Mouse (Mus musculus) midbrain, embryonic 16.5 days (tissue): ENCODE measurements around the gene Casc3. TPM values are rescaled to one million over a fixed set of nuclear protein-coding genes. Genes with fewer than 3 reads are reported as not detected.

Source experiments
- ATAC-seq: fragments of 200-750 bp; cut with Nextera tagmentation; 2 replicates; pipeline ENCODE4 v1.8.0; 2017; ENCODE audit warnings: moderate TSS enrichment
- H3K27ac ChIP-seq: fragments of 300-500 bp; sonication (generic); 2 replicates; pipeline ENCODE4 v1.5.1; 2014; ENCODE audit warnings: mild to moderate bottlenecking, low read length, mixed read lengths
- H3K27me3 ChIP-seq: fragments of 300-500 bp; sonication (generic); 2 replicates; pipeline ENCODE4 v1.6.1; 2014; ENCODE audit warnings: low read depth, low read length, mixed read lengths; ENCODE audit not compliant: control insufficient read depth, insufficient read depth
- H3K36me3 ChIP-seq: fragments of 300-500 bp; sonication (generic); 2 replicates; pipeline ENCODE4 v1.6.1; 2014; ENCODE audit warnings: mild to moderate bottlenecking, low read length, moderate library complexity, mixed read lengths; ENCODE audit not compliant: control insufficient read depth, insufficient read depth
- H3K4me1 ChIP-seq: fragments of 300-500 bp; sonication (generic); 2 replicates; pipeline ENCODE4 v1.6.1; 2014; ENCODE audit warnings: mild to moderate bottlenecking, low read length, mixed read lengths; ENCODE audit not compliant: control insufficient read depth, insufficient read depth
- H3K4me2 ChIP-seq: fragments of 300-500 bp; sonication (generic); 2 replicates; pipeline ENCODE4 v1.6.1; 2014; ENCODE audit warnings: mild to moderate bottlenecking, low read length, mixed read lengths
- H3K4me3 ChIP-seq: fragments of 300-500 bp; sonication (generic); 2 replicates; pipeline ENCODE4 v1.5.1; 2014; ENCODE audit warnings: low read depth, mild to moderate bottlenecking, low read length, moderate library complexity, mixed read lengths
- H3K9ac ChIP-seq: fragments of 300-500 bp; sonication (generic); 2 replicates; pipeline ENCODE4 v1.6.1; 2014; ENCODE audit warnings: low read depth, low read length, mixed read lengths
- H3K9me3 ChIP-seq: fragments of 300-500 bp; sonication (generic); replicated peaks from 2 replicates; pipeline ENCODE4 v1.6.1; 2014; ENCODE audit warnings: mild to moderate bottlenecking, low read length, mixed read lengths; ENCODE audit not compliant: control insufficient read depth, poor library complexity, severe bottlenecking
- WGBS: fragments of 180-500 bp; shearing (Covaris S2); extraction: QIAGEN DNeasy Blood & Tissue Kit; methylation state at CpG from one replicate; pipeline ENCODE4 v1.1.7; 2014; 5-methylcytosine and 5-hydroxymethylcytosine counted together
- polyA plus RNA-seq: library from polyadenylated mRNA; unstranded; fragments of >200 nt; fragmentation: Nextera tagmentation; extraction: Ambion mirVana; gene quantifications from 2 replicates; pipeline ENCODE4 v1.2.1, GENCODE M21; 2015

The Casc3 gene
- polyA plus RNA-seq, 1 experiment from 2014 or later: 47.0 TPM

DNA sequence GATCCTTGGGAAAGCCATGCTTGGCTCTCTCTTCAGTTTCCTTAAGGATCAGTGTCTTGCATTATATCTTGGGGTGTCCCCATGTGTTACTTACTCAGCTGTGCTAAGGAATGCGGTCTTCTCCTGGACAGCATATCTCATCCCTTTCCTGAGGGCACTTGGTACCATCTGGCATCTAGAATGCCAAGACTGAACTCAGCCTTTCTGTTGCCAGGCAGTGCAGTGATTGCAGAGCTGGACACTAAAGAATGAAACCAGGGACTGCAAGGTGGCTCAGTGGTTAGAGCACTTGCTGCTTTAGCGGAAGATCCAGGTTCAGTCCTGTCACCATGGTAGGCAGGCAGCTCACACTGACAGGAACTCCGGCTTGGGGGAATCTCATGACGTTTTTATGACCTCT, 25.2 kb downstream of the Casc3 start:
- peaks cover 42% of the 10 kb centered on the region for H3K36me3 ChIP-seq
- no peak overlapping the region for H3K4me3 ChIP-seq
- H3K4me1 ChIP-seq: no peaks in the 10 kb centered on the region
- no peak overlapping the region for H3K9ac ChIP-seq
- 74% methylated on average over 4 of the region's 4 CpGs for WGBS
- no peaks in the 10 kb centered on the region for H3K9me3 ChIP-seq
- no peaks in the 10 kb centered on the region for H3K27me3 ChIP-seq
- H3K27ac ChIP-seq: no peak overlapping the region
- no peak overlapping the region for H3K4me2 ChIP-seq
- ATAC-seq: no peak

DNA sequence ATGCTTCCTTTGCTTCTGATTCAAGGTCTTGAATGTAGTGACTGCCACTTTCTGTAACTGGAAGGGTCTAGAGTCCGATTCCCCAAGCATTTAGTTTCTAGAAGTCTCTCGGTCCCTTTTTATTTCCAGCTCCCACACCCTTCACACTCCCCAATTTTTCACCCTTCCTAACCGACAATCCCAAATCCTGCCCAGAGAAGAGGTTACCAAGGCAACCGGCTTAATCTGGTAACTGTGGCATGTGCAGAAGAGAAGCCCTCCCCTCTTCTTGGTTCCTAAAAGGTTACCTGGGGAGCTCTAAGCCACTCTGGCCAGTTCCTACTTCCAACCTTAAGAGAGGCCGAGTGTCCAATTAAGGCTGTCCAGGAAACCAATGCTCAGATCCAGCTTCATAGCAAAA, 30.6 kb downstream of the Casc3 start:
- Histone ChIP-seq H3K4me1 (peaks cover 18% of the 10 kb centered on the region; the same call in 1 of the 2 replicates), H3K9ac (no peak overlapping the region)
- WGBS: 20% methylated on average over 5 of the region's 5 CpGs

DNA sequence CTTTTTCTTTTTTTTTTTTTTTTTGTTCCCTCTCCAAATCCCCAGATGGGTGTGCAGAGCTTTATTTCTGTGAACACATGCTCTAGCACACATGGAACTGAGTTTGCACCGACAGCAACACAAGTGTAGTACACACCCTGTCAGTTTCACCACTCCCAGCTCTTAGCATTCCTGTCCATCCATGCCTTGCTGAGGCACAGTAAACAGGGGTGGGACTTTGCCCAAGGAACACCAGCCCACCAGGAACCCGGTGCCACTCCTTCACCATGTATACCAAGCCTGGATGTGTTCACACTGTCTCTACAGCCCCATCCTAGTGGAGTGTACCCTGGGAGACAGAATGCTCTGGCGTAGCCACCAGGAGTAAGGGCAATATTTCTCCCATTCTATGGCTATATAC, 31.0 kb downstream of the Casc3 start:
- WGBS: 51% methylated on average over 3 of the region's 3 CpGs
- ATAC-seq: no peak
- no peak overlapping the region for H3K27ac ChIP-seq

More for the DNA sequence above, 30.6 kb downstream of the Casc3 start:
- no peak for ATAC-seq
- Histone ChIP-seq H3K4me2 (no peak overlapping the region), H3K27me3 (no peaks in the 10 kb centered on the region), H3K9me3 (no peaks in the 10 kb centered on the region), H3K4me3 (no peak overlapping the region), H3K27ac (no peak overlapping the region), H3K36me3 (peaks cover 25% of the 10 kb centered on the region)

DNA sequence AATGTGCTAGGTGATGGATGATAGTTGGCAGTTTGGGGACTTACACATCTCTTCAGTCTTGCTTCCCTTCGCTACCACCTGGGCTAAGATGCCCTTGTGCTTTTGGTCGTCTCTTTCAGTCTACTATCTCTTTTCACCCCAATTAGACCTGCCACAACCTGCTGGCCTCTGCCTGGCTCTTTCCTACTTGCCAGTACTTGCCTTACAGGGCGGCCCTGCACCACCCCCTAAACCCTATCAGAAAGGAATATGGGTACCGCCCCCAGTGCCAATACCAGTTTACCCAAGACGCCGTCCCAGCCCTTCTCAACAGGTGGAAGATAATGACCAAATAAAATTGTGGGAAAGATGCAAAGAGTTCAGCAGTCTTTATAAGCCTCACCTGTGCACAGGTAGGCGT, 31.4 kb downstream of the Casc3 start:
- H3K36me3 ChIP-seq: peaks cover 24% of the 10 kb centered on the region
- H3K27ac ChIP-seq: no peak overlapping the region
- WGBS: 25% methylated on average over 7 of the region's 7 CpGs
- H3K27me3 ChIP-seq: no peaks in the 10 kb centered on the region
- no peak overlapping the region; the same call in 1 of the 2 replicates for H3K9ac ChIP-seq
- H3K4me1 ChIP-seq: peaks cover 18% of the 10 kb centered on the region; the same call in 1 of the 2 replicates
- peak overlapping the region; percentile 74 for H3K4me3 ChIP-seq
- ATAC-seq: peak; percentile 30
- no peaks in the 10 kb centered on the region for H3K9me3 ChIP-seq
- peak overlapping the region; percentile 70 for H3K4me2 ChIP-seq

More for the DNA sequence above, 31.0 kb downstream of the Casc3 start:
- H3K4me2 ChIP-seq: no peak overlapping the region
- peaks cover 18% of the 10 kb centered on the region; the same call in 1 of the 2 replicates for H3K4me1 ChIP-seq
- H3K4me3 ChIP-seq: no peak overlapping the region
- no peaks in the 10 kb centered on the region for H3K9me3 ChIP-seq
- no peak overlapping the region for H3K9ac ChIP-seq
- H3K36me3 ChIP-seq: peaks cover 25% of the 10 kb centered on the region
- H3K27me3 ChIP-seq: no peaks in the 10 kb centered on the region

DNA sequence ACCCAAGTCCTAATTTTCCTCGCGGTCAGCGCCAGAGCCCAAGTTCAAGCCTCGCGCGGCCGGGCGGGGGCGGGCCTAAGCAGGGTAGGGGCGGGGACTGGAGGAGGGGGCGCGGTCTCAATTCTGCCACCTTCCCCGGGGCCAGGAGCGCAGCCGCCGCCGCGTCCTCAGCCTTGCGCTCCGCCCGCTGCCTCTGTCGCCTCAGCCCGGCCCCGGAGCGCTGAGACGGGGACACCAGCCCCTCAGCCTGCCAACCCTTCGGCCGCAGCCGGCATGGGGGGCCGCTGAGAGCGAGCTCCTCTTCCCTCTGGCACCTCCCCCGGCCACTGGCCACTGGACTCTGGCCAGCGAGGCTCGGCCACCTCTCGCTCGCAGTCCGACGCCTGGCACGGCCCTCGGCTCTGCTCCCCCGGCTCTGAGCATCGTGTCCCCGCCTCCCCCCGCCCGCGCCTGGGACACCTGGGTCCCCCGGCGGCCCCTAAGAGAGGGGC, 32.0 kb downstream of the Casc3 start, which contains the start of gene Rapgefl1:
TSS of gene Rapgefl1 (plus strand) at position 135 of the 491 bp plus-strand sequence.
- WGBS: 1% methylated on average over 40 of the region's 48 CpGs
- Histone ChIP-seq H3K27ac (peak within 1 kb of the TSS; percentile 69), H3K27me3 (no peaks in the 10 kb centered on the region), H3K9ac (peak within 1 kb of the TSS; percentile 87), H3K36me3 (peaks cover 19% of the 10 kb centered on the region), H3K9me3 (no peaks in the 10 kb centered on the region), H3K4me1 (peaks cover 18% of the 10 kb centered on the region; the same call in 1 of the 2 replicates), H3K4me2 (peak within 1 kb of the TSS; percentile 70), H3K4me3 (peak within 1 kb of the TSS; percentile 74)
- ATAC-seq: peak; percentile 90

DNA sequence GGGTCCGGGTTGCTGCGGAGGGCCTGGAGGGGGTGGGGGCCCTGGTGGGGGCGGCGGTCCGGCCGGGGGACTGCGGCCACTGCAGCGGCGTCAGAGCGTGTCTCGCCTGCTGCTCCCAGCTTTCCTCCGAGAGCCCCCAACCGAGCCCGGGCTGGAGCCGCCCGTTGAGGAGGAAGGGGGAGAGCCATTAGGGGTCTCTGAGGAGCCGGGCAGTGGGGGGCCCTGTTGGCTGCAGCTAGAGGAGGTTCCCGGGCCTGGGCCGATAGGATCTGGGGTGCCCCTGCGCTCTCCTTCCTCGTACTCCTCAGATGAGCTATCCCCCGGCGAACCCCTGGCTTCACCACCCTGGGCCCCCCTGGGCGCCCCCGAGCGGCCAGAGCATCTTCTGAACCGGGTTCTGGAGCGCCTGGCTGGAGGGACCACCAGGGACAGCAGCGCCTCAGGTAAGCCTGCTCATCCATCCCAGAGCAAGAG, 32.6 kb downstream of the Casc3 start:
- peaks cover 13% of the 10 kb centered on the region for H3K36me3 ChIP-seq
- WGBS: 2% methylated on average over 23 of the region's 29 CpGs
- peak overlapping the region; percentile 70 for H3K4me2 ChIP-seq
- no peaks in the 10 kb centered on the region for H3K9me3 ChIP-seq
- ATAC-seq: peak; percentile 72
- no peaks in the 10 kb centered on the region for H3K27me3 ChIP-seq
- H3K9ac ChIP-seq: peak overlapping the region; percentile 87
- H3K27ac ChIP-seq: peak overlapping the region; percentile 69
- H3K4me3 ChIP-seq: peak overlapping the region; percentile 74
- H3K4me1 ChIP-seq: peaks cover 18% of the 10 kb centered on the region; the same call in 1 of the 2 replicates

DNA sequence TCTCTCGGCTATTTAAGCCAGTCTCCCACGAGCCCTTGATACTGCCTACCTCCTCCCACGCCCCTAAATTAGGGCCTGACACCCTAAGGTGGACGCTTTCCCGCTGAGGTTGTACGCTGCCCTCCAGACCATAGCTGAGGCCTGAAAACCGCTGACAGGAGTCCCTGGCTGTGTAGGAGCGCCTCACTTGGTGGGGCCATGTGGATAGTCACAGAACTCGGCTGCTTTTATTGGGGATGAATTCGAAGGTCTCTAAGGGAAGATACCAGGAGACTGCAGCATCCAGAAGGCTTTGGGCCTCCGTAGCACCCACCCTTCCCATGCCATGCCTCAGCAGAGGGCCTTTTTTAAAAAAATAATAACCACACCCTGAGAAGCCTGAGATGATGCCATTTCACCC, 33.2 kb downstream of the Casc3 start:
- 47% methylated on average over 11 of the region's 11 CpGs for WGBS
- Histone ChIP-seq H3K4me3 (peak overlapping the region; percentile 74), H3K9me3 (no peaks in the 10 kb centered on the region), H3K9ac (peak overlapping the region; percentile 87), H3K4me2 (peak overlapping the region; percentile 70), H3K36me3 (peaks cover 7% of the 10 kb centered on the region), H3K27me3 (no peaks in the 10 kb centered on the region), H3K27ac (no peak overlapping the region), H3K4me1 (peaks cover 18% of the 10 kb centered on the region; the same call in 1 of the 2 replicates)
- no peak for ATAC-seq

DNA sequence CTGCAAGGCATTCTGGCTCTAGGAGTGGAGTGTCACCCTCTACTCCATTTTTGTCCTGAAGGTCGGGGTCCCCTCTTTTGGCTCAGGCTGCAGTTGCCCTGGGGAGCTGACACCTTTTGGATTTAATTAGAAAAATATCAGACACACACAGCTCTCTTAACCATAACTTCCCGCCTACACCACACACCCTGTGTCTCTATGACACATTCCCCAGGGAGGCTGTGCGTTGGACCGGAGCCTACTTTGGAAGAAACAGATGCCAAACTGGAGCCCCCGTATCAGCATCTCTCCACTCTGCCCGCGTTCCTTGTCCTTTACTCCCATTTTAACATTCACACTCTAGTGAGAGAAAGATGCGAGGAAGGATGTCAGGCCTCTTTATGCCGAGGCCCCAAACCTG, 33.8 kb downstream of the Casc3 start:
- Histone ChIP-seq H3K4me2 (peak overlapping the region; percentile 70), H3K9ac (peak overlapping the region; percentile 2; the same call in 1 of the 2 replicates)

DNA sequence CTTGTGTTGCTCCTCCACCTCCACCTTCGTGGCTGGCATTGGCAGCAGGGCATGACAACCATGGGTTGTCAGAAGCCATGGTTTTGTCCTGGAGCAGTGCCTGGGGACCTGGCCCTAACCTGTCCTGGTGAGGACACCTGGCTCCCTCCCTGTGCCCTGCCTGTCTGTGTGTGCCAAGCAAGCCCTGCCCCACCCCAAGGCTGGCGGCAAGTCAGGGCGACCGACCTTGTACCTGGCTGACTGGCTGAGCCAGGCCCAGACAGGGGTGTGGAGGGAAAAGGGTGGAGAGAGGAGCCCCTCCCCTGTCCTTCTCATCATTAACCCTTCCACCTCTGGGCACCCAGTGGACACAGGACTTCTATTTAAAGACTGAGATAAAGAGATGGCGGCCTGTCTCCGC, 34.7 kb downstream of the Casc3 start:
- ATAC-seq: no peak
- Histone ChIP-seq H3K27ac (no peak overlapping the region), H3K9ac (peak overlapping the region; percentile 45; the same call in 1 of the 2 replicates), H3K4me2 (no peak overlapping the region), H3K4me3 (no peak overlapping the region), H3K36me3 (no peaks in the 10 kb centered on the region), H3K27me3 (no peaks in the 10 kb centered on the region), H3K4me1 (peaks cover 18% of the 10 kb centered on the region; the same call in 1 of the 2 replicates), H3K9me3 (no peaks in the 10 kb centered on the region)
- 58% methylated on average over 6 of the region's 6 CpGs for WGBS

More for the DNA sequence above, 33.8 kb downstream of the Casc3 start:
- peaks cover 18% of the 10 kb centered on the region; the same call in 1 of the 2 replicates for H3K4me1 ChIP-seq
- no peaks in the 10 kb centered on the region for H3K27me3 ChIP-seq
- ATAC-seq: no peak
- WGBS: 72% methylated on average over 9 of the region's 9 CpGs
- no peak overlapping the region for H3K4me3 ChIP-seq
- H3K36me3 ChIP-seq: peaks cover under 1% of the 10 kb centered on the region
- H3K9me3 ChIP-seq: no peaks in the 10 kb centered on the region
- no peak overlapping the region for H3K27ac ChIP-seq
